Mouse (Mus musculus) spleen, postnatal 14 days (tissue): ENCODE results near the gene Aldh5a1.

Experiments used
- DNase-seq, 2 experiments: peaks; one replicate each; pipeline ENCODE4 v3.0.0; 2021 to 2022; ENCODE audit warnings: low spot score in 2 of 2

Aldh5a1 gene

DNA sequence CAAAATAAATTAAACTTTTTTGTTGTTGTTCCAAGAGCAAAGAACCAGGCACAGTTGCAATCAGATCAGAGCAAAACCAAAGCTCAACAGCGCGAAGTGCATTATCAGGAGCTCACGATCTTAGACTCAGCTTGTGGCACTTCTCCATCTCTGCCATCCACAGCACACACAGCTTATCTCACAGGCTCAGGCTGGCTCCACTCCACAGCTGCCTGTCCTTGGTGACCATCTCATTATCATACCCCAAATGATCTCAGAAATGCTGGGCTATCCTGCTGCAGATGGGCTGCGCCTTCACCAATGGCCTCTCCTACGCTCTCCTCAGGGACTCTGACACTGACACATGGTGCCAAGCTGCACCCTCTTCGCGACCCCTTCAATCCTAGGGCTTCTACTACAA, 4.3 kb downstream of the Aldh5a1 start:
- no peak for DNase-seq

DNA sequence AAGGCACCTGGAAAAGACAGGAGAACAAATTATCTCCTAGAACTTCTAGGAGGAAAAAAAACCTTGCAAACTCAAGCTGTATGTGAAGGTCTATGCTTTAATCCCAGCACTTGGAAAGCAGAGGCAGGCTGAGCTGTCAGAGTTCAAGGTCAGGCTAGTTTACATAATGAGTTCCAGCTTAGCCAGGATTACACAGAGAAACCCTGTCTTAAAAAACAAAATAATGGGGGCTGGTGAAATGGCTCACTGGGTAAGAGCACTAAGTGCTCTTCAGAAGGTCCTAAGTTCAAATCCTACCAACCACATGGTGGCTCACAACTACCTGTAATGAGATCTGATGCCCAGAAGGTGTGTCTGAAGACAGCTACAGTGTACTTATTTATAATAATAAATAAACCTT, 6.9 kb downstream of the Aldh5a1 start:
- no peak for DNase-seq

DNA sequence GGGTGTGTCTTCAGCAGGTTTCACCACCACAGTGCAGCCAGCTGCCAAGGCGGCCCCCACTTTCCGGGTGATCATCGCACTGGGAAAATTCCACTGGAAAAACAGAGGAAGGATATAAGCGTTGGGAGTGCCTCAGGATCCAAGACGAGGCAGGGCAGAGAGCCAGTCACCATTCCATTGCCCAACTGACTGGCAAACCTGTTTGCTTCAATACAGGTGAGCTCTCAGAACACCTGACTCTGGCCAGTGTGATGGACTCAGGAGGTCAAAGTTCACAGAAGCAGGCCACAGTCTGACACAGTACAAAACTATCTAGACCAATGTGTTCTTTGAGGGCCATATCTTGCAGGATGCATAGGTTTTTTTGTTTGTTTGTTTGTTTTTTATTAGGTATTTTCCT, 13.5 kb downstream of the Aldh5a1 start:
- no peak for DNase-seq

DNA sequence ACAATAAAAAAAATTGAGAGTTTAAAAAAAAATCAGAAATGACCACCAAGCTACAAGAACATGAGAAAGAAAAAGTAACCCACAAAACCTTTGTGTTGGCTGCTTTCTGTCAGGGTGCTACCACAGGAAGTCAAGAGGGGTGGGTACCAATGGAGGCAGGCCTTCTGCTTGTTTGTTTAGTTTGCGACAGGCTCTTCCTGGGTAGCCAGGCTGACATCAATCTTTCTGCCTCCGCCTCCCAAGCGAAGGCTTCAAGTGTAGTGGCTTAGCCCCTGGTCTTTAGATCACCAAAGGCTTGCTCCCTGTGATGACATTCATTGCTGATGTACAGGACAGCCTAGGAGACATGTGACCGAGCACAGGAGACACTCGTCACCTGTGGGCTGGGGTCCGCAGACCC, 16.2 kb downstream of the Aldh5a1 start:
- DNase-seq, result no peak

DNA sequence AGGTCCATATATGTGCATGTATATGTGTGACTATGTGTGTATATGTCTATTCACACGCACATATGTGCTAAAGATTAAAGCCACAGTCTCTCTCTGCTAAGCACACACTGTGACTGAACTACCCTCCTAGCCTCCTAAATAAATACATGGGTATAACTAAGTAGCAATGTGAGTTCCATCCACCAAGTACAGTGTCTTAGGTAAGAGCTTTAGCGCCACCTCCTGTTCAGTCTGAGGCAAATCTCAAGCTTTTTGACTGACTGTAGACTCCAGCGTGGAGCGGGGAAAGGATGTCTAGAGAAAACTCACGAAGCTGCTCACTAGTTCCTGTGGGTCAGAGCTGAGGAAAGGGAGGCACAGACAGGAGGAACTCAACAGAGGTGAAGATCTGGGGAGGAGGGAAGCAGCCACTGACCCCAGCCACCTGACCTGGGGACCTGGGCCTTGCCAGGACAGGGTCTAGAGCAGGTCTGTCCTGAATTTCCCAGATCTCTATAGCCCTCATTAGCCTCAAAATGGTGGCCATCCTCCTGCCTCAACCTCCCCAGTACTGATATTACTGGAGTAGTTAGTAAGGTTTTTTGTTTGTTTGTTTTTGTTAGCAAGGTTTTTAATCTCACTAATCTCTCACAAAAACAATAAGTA, 17.0 kb downstream of the Aldh5a1 start:
- DNase-seq, result peak in 1 of 2 experiments; percentile 29

DNA sequence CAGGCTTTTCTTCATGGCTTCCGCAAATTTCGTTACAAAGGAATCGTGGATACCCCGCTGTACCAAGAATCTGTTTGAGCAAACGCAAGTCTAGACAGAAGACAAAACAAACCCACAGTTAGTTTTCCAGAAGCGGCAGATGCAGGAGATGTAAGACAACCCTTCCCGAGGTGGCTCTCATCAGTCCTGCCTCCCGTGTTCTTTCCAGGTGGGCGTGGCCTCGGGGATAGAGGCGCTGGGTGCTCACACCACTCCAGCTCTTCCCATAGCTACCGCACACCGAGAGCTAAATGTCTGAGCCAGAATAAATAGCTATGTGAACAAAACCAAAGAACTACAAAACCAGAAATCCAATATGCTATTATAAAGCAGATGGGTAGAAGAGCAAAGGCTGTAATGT, 21.6 kb downstream of the Aldh5a1 start:
- DNase-seq, result no peak

DNA sequence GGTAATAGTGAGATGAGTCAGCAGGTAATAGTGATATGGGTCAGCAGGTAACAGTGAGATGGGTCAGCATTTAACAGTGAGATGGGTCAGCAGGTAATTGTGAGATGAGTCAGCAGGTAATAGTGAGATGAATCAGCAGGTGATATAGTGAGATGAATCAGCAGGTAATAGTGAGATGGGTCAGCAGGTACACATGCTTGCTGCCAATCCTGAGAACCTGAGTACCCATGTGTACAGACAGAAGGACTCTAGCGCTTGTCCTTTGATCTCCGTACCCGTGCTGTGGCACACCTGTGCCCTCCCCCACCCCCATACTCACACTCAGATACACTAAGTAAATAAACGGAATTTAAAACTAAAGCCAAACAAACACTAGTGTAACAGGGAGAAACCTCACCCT, 22.5 kb downstream of the Aldh5a1 start:
- no peak for DNase-seq

DNA sequence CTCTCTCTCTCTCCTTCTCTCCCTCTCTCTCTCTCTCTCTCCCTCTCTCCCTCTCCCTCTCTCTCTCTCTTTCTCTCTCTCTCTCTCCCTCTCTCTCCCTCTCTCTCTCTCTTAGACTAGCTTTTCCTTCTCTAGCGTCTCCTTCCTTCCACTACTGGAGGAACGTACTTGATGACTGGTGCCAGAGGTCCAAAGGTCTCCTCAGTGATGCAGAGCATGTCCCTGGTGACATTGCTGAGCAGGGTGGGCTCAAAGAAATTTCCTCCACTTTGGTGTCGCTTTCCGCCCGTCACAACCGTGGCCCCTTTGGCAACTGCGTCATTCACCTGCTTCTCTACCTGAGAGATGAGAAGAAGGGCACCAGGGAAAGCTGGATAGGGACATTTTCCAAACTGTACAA, 23.9 kb downstream of the Aldh5a1 start:
- no peak for DNase-seq

DNA sequence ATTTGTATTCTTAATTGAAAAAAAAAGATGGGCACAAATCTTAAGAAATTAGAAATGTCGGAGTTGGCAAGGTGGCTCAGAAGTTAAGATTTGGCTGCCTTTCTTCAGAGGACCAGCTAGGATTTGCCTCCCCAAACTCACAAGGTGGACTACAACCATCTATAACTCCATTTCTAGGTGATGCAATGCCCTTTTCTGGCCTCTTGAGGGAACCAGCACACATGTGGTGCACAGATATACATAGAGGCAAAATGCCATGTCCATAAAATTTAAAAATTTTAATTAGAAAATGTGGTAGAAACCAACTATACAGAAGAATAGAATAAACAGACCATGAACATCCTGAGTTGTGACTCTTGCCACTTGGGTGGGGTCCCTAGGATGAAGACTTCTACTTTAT, 28.3 kb downstream of the Aldh5a1 start:
- DNase-seq, result no peak

DNA sequence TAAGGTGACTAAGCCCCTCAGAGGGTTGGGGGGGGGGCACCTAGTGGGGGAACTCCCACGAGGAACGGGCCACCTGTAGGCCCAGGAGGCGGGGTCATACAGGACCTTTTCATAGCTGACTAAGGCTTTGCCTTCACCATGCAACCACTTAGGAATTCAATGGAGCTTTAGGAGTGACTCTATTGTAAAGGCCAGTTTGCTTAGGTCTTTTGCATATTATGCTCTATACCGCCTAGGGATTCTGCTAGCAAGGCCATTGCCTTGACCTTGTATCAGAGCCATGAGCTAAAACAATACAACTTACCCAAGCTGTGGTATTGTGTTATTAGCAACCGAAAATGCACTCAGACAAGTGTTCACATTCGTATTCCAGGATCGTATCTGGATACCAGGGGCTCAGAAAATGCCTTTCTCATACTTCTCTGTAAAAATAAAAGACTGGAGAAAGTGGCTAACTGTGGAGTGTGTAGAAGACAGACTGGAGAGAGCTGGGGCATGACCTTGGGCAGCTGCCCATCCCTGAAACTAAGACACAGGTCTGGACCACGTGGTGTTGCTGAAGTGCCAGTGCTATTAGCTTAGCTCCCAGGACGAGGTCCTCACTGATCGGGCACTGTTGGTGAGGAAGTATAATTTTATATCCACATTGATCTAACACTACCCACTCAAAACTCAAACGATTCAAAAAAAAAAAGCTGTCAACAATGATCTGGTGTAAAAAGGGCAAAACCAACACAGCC, 30.5 kb downstream of the Aldh5a1 start:
- DNase-seq, result no peak

DNA sequence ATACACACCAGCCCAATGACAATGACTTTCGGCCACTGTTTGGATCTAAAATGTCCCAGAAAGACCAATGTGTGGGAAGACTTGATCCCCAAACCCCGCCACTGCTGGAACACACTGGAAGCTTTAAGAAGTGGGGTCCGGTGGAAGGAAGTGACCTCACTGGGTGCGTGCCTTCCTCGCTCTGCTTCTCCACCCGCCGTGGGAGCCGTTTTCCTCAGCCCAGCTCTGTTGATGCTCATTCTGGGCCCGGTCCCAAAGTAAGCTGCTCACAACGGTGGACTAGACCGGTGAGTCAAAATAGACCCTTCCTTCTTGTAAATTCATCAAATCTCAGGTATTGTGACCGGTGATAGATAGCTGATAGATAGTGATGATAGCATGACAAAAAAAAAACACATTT, 32.0 kb downstream of the Aldh5a1 start:
- no peak for DNase-seq

DNA sequence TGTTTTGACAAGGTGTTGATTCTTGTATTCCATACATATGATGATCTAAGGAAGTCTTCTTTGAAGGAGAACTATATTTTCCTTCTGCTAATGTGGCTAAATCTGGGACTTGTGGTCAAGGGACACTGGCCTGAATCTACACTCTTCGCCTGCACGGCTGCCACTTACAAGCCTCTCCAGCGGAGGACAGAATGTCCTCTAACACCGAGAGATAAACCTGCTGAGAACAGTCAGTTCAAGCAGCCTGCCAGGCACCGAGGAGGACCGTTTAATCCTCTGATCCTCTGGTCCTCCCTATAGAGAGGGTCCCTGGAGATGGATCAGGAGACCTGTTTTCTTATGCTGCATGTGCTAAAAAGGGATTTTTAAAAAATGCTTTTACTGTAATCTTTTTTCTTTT, 34.0 kb downstream of the Aldh5a1 start:
- no peak for DNase-seq

DNA sequence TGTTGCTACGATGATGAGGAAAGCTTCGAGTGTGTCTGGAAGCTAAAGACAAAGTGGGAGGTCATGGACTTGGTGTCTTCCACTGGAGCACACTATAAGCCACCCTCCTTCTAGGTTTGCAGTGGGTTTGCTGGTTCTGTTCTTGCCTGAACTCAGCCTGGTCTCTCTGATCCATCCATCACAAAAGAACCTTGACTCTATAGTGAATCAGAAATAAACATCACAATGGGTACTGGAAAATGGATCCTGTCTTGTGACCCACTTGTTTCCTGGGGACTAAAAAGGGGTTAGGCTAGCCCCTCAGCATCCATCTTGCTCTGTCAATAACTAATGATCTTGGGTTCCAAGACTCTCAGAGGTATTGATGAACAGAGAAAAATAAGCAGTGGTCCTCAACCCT, 35.5 kb downstream of the Aldh5a1 start:
- DNase-seq, result no peak

DNA sequence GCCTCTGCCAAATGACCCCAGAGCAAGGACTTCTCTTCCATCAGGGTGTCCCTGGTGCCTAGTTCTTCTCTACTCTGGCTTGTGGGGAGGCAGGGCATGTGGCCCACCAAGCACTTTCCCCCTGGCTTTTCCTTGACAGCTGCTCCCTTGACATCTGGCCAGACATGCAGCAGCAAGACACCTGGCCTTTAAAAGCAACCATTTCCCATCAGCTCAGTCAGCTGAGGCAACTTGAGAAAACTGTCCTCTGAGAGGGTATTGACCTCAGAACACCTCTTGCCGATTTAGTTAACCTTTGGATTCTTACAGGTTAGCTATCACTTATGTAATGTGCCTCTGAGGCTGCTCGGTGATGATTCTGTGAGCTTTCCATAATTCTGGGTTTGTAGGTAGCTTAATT, 43.6 kb downstream of the Aldh5a1 start:
- no peak for DNase-seq

DNA sequence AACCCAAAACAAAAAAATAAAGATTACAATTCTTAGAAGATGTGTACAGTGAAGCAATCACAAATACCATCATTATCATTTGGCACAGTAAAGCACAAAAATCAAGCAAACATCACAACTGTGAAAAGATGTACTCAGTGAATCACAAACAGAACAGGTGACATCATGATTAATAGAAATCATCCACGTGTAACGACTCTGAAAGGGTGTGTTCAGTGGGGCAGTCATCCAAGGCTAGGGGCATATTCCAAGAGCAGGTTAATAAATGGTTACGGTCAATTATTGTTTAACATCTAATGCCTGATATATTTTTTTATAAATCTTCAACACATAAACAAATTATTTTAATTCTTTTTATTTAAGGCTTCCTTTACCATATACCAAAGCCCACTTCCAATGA, 44.9 kb downstream of the Aldh5a1 start:
- no peak for DNase-seq

DNA sequence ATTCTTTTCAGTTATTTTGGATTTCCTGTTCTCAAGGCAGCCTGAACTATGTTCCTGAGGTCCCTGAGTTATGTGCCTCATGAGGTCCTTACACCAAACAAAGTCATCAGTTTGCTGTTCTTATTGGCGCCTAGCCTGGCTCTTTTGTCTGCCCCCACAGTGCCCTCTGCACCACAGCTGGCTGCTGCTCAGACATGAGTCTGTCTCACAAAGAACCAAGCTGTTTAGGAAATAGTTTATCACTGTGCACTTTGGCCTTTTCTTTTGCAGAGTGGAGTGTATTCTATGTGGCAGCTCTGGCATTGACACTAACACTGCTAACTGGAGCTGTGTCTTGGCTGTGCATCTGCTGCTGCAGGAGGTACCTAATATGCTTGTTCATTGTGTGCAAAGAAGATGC, 47.9 kb downstream of the Aldh5a1 start:
- DNase-seq, result no peak

DNA sequence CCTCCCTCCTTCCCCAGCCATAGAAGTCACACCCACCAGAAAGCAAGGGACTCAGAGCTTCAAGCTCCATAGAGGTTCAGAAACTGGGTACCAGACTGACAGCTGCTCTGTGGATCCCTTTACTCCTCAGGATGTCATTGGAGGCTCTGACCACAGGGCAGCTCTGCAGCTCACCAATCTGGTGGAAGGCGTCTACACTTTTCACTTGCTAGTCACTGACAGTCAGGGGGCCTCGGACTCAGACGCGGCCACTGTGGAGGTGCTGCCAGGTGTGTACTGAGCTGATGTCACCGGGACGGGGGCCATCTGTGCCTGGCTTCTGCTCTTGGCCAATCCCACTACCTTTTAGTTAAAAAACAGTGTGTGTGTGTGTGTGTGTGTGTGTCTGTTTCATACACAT, 55.0 kb downstream of the Aldh5a1 start:
- DNase-seq, result no peak

DNA sequence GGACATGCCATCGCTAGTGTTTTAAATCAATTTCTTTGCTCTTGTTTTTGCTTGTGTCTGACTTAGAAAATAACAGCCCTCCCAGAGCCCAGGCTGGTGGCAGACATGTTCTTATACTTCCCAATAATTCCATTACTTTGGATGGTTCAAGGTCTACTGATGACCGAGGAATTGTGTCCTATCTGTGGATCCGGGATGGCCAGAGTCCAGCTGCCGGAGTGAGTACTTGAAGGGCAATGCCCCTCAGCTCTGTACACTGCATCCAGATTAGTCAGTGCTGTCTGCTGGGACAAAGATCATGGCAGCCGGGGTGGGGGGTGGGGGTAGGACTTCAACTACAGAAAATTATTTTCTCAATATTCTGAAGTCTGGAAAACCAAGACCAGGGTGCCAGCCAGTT, 56.8 kb downstream of the Aldh5a1 start:
- no peak for DNase-seq

DNA sequence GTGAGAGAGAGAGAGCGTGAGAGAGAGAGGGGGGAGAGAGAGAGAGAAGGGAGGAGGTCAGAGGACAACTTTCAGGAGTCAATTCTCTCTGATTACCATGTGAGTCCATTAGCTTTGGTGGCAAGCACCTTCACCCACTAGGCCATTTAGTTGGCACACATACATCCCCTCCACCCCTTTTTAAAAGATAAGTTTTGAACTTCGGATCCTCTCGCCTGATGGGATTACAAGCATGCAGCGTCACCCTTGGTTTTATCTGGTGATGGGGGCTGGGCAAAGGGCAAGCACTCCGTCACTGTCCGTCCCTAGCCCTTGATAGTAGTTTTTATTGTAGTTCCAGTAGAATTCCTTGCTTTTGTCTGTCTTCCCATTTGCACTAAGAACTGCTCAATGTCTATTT, 57.3 kb downstream of the Aldh5a1 start:
- DNase-seq, result no peak

DNA sequence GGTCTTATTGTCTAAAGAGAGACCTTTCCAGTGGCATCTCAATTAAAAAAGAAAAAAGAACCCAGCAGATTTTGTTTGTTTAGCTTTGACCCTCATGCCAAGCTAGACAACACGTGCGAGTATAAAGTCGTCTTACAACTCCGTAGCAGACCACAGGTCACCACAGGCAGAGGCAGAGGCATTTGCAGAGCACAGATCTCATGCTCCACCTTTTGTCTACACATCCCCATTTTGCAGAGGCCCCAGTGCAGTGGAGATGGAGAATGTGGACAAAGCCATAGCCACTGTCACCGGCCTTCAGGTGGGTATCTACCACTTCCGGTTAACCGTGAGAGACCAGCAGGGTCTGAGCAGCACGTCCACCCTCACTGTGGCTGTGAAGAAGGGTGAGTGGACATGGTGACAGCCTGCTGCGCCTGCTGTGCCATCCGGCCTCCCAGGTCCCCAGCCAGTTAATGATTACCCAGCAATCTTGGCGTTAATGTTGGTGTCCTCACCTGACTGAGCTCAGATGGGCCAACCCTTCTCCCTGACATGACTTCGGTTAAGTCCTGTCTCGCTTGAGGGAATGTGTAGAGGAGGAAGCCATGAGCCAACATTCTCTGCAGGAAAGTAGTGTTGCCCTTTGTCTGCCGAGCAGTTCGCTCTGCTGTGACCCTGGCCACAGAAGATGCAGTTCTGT, 58.0 kb downstream of the Aldh5a1 start:
- DNase-seq, result no peak

DNA sequence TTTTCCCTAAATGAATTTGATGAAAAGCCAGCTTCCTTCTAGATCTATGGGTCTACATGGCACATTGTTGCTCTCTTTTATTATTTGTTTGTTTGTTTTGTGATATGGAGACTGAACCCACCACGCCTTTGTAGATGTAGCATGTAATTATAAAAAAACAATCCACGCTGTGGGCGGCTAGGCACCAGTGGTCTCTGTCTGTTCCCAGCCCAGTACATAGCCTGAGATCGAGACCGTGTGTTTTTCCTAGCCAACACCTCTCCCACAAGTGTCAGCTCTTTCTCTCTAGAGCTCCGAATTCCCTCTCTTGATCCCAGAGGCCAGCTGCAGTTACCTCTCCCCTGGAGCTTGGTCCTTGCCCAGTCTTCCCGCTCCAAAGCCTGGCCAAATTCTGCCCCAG, 69.2 kb downstream of the Aldh5a1 start:
- DNase-seq, result no peak

DNA sequence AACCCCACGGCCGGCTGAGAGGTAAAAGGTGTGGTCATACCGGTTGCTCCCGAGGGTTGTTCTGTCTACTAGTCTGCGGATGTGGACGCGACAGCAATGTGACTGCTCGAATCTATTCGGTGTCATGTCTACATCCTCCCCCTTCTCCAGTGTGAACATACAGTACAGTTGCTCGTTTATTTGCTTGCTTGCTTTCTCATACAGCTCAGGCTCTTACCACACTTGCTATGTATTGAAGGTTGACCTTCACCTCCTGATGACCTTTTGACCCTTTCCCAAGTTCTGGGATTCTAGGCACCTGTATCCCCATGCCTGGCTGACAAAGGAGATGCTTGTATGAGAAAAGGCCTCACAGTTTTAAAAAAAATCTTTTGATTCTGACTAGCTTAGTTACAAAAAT, 69.7 kb downstream of the Aldh5a1 start:
- no peak for DNase-seq
